Mouse (Mus musculus): ENCODE measurements at regions not wholly inside any gene's neighbourhood (a gene's known extent, or its start where the extent isn't known, plus 50 kb on each side); places are given as distances from the start of the nearest gene placed in this dataset.

- H3K4me3 ChIP-seq (ENCODE audit: low read depth, low read length) = no peak overlapping the region
- WGBS = 41% methylated on average over 2 of the region's 2 CpGs
- ATAC-seq = no peak
- H3K4me2 ChIP-seq (ENCODE audit: low read length) = no peak overlapping the region
- H3K4me1 ChIP-seq (ENCODE audit: control insufficient read depth, insufficient read depth, low read length) = no peaks in the 10 kb centered on the region
- no peak overlapping the region for H3K9ac ChIP-seq (ENCODE audit: low read depth, low read length)
- H3K36me3 ChIP-seq (ENCODE audit: control insufficient read depth, insufficient read depth, low read length) = no peaks in the 10 kb centered on the region
- no peak overlapping the region for H3K27ac ChIP-seq (ENCODE audit: low read length)
- no peaks in the 10 kb centered on the region for H3K27me3 ChIP-seq (ENCODE audit: control insufficient read depth, insufficient read depth, low read depth, low read length)
- H3K9me3 ChIP-seq (replicated peaks; ENCODE audit: control insufficient read depth, low read length, poor library complexity, severe bottlenecking) = no peaks in the 10 kb centered on the region
Observed at GRCm38 (mm10) chr7:83037714-83038113, 170.6 kb downstream of the Mex3b start.

GRCm38 (mm10) chr7:83043746-83044145 lies 176.6 kb downstream of the Mex3b start:
- Histone ChIP-seq H3K4me3 (ENCODE audit: low read depth, low read length) (no peak overlapping the region), H3K27ac (ENCODE audit: low read length) (no peak overlapping the region), H3K27me3 (ENCODE audit: control insufficient read depth, insufficient read depth, low read depth, low read length) (no peaks in the 10 kb centered on the region), H3K36me3 (ENCODE audit: control insufficient read depth, insufficient read depth, low read length) (no peaks in the 10 kb centered on the region), H3K4me2 (ENCODE audit: low read length) (no peak overlapping the region), H3K9ac (ENCODE audit: low read depth, low read length) (no peak overlapping the region), H3K4me1 (ENCODE audit: control insufficient read depth, insufficient read depth, low read length) (no peaks in the 10 kb centered on the region), H3K9me3 (replicated peaks; ENCODE audit: control insufficient read depth, low read length, poor library complexity, severe bottlenecking) (no peaks in the 10 kb centered on the region)
- ATAC-seq = no peak
- WGBS = 96% methylated on average over 3 of the region's 3 CpGs

- Histone ChIP-seq H3K9me3 (replicated peaks; ENCODE audit: control insufficient read depth, low read length, poor library complexity, severe bottlenecking) (no peaks in the 10 kb centered on the region), H3K4me2 (ENCODE audit: low read length) (no peak overlapping the region), H3K27ac (ENCODE audit: low read length) (no peak overlapping the region), H3K4me1 (ENCODE audit: control insufficient read depth, insufficient read depth, low read length) (no peaks in the 10 kb centered on the region), H3K27me3 (ENCODE audit: control insufficient read depth, insufficient read depth, low read depth, low read length) (no peaks in the 10 kb centered on the region), H3K4me3 (ENCODE audit: low read depth, low read length) (no peak overlapping the region), H3K9ac (ENCODE audit: low read depth, low read length) (no peak overlapping the region), H3K36me3 (ENCODE audit: control insufficient read depth, insufficient read depth, low read length) (no peaks in the 10 kb centered on the region)
- WGBS = 95% methylated on average over 3 of the region's 3 CpGs
- no peak for ATAC-seq
Observed at GRCm38 (mm10) chr7:83045266-83045665, 178.1 kb downstream of the Mex3b start.

GRCm38 (mm10) chr7:83050011-83050410 lies 182.9 kb downstream of the Mex3b start:
- H3K4me3 ChIP-seq (ENCODE audit: low read depth, low read length) = no peak overlapping the region
- H3K27me3 ChIP-seq (ENCODE audit: control insufficient read depth, insufficient read depth, low read depth, low read length) = no peaks in the 10 kb centered on the region
- no peak overlapping the region for H3K27ac ChIP-seq (ENCODE audit: low read length)
- 11% methylated on average over 3 of the region's 3 CpGs for WGBS
- H3K9me3 ChIP-seq (replicated peaks; ENCODE audit: control insufficient read depth, low read length, poor library complexity, severe bottlenecking) = no peaks in the 10 kb centered on the region
- no peak overlapping the region for H3K4me2 ChIP-seq (ENCODE audit: low read length)
- H3K36me3 ChIP-seq (ENCODE audit: control insufficient read depth, insufficient read depth, low read length) = no peaks in the 10 kb centered on the region
- no peak for ATAC-seq
- H3K9ac ChIP-seq (ENCODE audit: low read depth, low read length) = no peak overlapping the region
- H3K4me1 ChIP-seq (ENCODE audit: control insufficient read depth, insufficient read depth, low read length) = no peaks in the 10 kb centered on the region

- no peak overlapping the region for H3K9ac ChIP-seq (ENCODE audit: low read depth, low read length)
- H3K27ac ChIP-seq (ENCODE audit: low read length) = no peak overlapping the region
- no peaks in the 10 kb centered on the region for H3K36me3 ChIP-seq (ENCODE audit: control insufficient read depth, insufficient read depth, low read length)
- no peak overlapping the region for H3K4me2 ChIP-seq (ENCODE audit: low read length)
- no peaks in the 10 kb centered on the region for H3K9me3 ChIP-seq (replicated peaks; ENCODE audit: control insufficient read depth, low read length, poor library complexity, severe bottlenecking)
- H3K27me3 ChIP-seq (ENCODE audit: control insufficient read depth, insufficient read depth, low read depth, low read length) = no peaks in the 10 kb centered on the region
- H3K4me3 ChIP-seq (ENCODE audit: low read depth, low read length) = no peak overlapping the region
- ATAC-seq = no peak
- no peaks in the 10 kb centered on the region for H3K4me1 ChIP-seq (ENCODE audit: control insufficient read depth, insufficient read depth, low read length)
- WGBS = 93% methylated on average over 6 of the region's 6 CpGs
Observed at GRCm38 (mm10) chr7:83050833-83051497, 183.8 kb downstream of the Mex3b start.

- WGBS = 90% methylated on average over 13 of the region's 13 CpGs
- no peaks in the 10 kb centered on the region for H3K9me3 ChIP-seq (replicated peaks; ENCODE audit: control insufficient read depth, low read length, poor library complexity, severe bottlenecking)
- no peak for ATAC-seq
- H3K9ac ChIP-seq (ENCODE audit: low read depth, low read length) = no peak overlapping the region
- H3K27ac ChIP-seq (ENCODE audit: low read length) = no peak overlapping the region
- no peaks in the 10 kb centered on the region for H3K36me3 ChIP-seq (ENCODE audit: control insufficient read depth, insufficient read depth, low read length)
- H3K4me2 ChIP-seq (ENCODE audit: low read length) = no peak overlapping the region
- no peak overlapping the region for H3K4me3 ChIP-seq (ENCODE audit: low read depth, low read length)
- no peaks in the 10 kb centered on the region for H3K27me3 ChIP-seq (ENCODE audit: control insufficient read depth, insufficient read depth, low read depth, low read length)
- no peaks in the 10 kb centered on the region; the same call in 1 of the 2 replicates for H3K4me1 ChIP-seq (ENCODE audit: control insufficient read depth, insufficient read depth, low read length)
Observed at GRCm38 (mm10) chr7:83056101-83056935, 189.2 kb downstream of the Mex3b start.

GRCm38 (mm10) chr7:83060318-83060717 lies 193.2 kb downstream of the Mex3b start:
- WGBS = 57% methylated on average over 3 of the region's 3 CpGs
- Histone ChIP-seq H3K4me1 (ENCODE audit: control insufficient read depth, insufficient read depth, low read length) (no peaks in the 10 kb centered on the region; the same call in 1 of the 2 replicates), H3K27me3 (ENCODE audit: control insufficient read depth, insufficient read depth, low read depth, low read length) (no peaks in the 10 kb centered on the region), H3K27ac (ENCODE audit: low read length) (no peak overlapping the region), H3K4me2 (ENCODE audit: low read length) (no peak overlapping the region), H3K36me3 (ENCODE audit: control insufficient read depth, insufficient read depth, low read length) (no peaks in the 10 kb centered on the region), H3K4me3 (ENCODE audit: low read depth, low read length) (no peak overlapping the region), H3K9me3 (replicated peaks; ENCODE audit: control insufficient read depth, low read length, poor library complexity, severe bottlenecking) (no peaks in the 10 kb centered on the region), H3K9ac (ENCODE audit: low read depth, low read length) (no peak overlapping the region)
- ATAC-seq = no peak

- Histone ChIP-seq H3K36me3 (ENCODE audit: control insufficient read depth, insufficient read depth, low read length) (no peaks in the 10 kb centered on the region), H3K4me3 (ENCODE audit: low read depth, low read length) (no peak overlapping the region), H3K4me1 (ENCODE audit: control insufficient read depth, insufficient read depth, low read length) (no peaks in the 10 kb centered on the region; the same call in 1 of the 2 replicates), H3K4me2 (ENCODE audit: low read length) (no peak overlapping the region), H3K9ac (ENCODE audit: low read depth, low read length) (no peak overlapping the region), H3K27me3 (ENCODE audit: control insufficient read depth, insufficient read depth, low read depth, low read length) (no peaks in the 10 kb centered on the region), H3K27ac (ENCODE audit: low read length) (no peak overlapping the region), H3K9me3 (replicated peaks; ENCODE audit: control insufficient read depth, low read length, poor library complexity, severe bottlenecking) (no peaks in the 10 kb centered on the region)
- 46% methylated on average over 5 of the region's 5 CpGs for WGBS
- no peak for ATAC-seq
Observed at GRCm38 (mm10) chr7:83060733-83061132, 193.6 kb downstream of the Mex3b start.

GRCm38 (mm10) chr7:83061197-83061893 lies 194.2 kb downstream of the Mex3b start:
- no peaks in the 10 kb centered on the region; the same call in 1 of the 2 replicates for H3K4me1 ChIP-seq (ENCODE audit: control insufficient read depth, insufficient read depth, low read length)
- 87% methylated on average over 7 of the region's 7 CpGs for WGBS
- no peak overlapping the region for H3K4me3 ChIP-seq (ENCODE audit: low read depth, low read length)
- no peaks in the 10 kb centered on the region for H3K9me3 ChIP-seq (replicated peaks; ENCODE audit: control insufficient read depth, low read length, poor library complexity, severe bottlenecking)
- no peaks in the 10 kb centered on the region for H3K27me3 ChIP-seq (ENCODE audit: control insufficient read depth, insufficient read depth, low read depth, low read length)
- no peaks in the 10 kb centered on the region for H3K36me3 ChIP-seq (ENCODE audit: control insufficient read depth, insufficient read depth, low read length)
- no peak overlapping the region for H3K4me2 ChIP-seq (ENCODE audit: low read length)
- H3K27ac ChIP-seq (ENCODE audit: low read length) = no peak overlapping the region
- no peak overlapping the region for H3K9ac ChIP-seq (ENCODE audit: low read depth, low read length)
- ATAC-seq = no peak
